Mouse (Mus musculus): ENCODE measurements around the gene Olfr1058.

Gene Olfr1058

DNA sequence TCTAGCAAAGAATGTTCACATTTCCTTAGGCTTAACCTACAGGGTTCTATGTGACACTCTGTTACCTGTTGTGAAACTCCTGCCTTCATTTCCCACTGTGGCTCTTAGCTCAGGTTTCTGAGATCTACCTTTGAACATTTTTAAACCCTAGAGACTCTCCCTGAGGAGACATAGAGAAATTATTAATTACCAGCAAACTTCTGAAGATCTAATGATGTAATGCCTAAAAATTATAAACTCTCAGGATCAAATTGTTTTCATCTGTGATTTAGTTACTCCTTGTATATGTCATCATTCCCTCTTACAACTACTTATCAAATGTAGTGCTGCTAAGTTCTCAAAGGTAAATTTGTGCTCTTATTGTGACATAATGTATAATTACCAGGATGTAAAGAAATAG, at the start of gene Olfr1058:
TSS of gene Olfr1058 (minus strand) at position 101 of the 400 bp plus-strand sequence.

DNA sequence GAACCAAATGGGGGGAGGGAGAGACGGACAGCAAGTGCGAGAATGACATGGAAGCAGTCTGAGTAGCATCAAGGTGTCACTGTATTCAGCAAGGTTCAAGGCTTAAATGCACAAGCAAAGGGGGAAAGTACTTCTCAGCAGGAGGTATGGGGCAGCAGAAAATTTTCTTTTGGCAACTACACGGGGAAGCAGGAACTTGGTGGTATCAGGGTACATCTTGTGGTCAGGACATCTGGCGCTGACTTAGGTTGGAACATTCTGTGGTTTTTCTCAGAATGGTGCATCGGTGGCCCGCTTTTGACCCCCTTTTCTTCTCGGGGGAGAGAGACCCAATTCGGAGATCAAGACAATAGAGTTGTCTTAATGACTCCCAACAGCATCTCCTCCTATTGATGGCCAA, 40.1 kb upstream of the Olfr1058 start:
- 84% methylated on average over 8 of the region's 8 CpGs for WGBS

DNA sequence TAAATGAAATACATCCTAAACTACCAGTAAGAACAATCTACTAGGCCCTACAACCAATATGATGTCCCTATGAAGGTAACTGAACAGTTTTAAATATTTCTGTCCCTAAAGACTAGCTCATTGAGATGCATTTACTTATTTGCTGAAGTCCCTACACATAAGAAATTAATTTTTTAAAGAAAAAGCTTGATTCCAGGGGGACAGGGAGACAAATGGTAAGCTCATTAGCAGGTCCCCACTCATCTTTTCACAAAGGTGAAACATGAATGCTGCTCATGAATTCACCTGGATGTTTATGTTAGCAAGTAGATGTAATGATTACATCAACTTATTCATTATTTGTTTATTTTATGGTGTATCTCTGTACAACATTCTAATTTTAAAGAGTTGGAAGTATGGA, 38.3 kb upstream of the Olfr1058 start, which contains the start of gene Olfr1062:
TSS of gene Olfr1062 (minus strand) at position 101 of the 400 bp plus-strand sequence.

DNA sequence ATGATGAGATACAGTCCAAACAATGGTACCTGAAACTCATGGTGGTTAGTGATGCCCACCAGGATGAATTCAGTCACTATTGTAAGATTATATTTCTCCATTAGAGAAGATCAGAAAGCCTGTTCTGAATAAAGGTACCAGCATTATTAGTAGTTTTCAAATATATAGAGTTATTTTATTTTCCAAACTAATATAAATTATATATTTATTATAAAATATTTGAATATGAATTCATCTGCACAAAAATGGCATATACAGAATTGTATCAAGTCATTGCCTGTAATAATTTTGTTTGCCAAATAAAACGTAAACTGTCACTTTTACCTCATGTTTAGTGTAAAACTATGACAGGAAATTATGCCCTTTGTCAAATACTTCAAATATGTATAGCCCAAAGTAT, 25.6 kb upstream of the Olfr1058 start, which contains the start of gene Olfr1061:
TSS of gene Olfr1061 (minus strand) at position 101 of the 400 bp plus-strand sequence.
- 83% methylated on average over 1 of the region's 1 CpGs for WGBS

DNA sequence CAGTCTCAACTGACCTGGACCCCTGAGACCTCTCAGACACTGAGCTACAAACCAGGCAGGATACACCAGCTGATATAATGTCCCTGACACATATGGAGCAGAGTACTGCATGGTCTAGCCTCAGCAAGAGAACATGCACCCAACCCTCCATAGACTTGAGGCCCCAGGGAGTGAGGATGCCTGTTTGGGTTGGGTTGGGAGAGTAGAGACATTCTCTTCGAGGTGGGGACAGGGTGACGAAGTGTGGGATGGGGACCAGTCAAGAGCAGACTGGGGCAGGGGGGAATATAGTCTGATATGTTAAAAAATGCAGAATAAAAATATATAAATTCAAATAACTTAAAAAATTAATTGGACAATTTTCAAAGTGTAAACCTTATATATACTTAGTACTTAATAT, 6.8 kb upstream of the Olfr1058 start:
- WGBS: 94% methylated on average over 2 of the region's 2 CpGs

DNA sequence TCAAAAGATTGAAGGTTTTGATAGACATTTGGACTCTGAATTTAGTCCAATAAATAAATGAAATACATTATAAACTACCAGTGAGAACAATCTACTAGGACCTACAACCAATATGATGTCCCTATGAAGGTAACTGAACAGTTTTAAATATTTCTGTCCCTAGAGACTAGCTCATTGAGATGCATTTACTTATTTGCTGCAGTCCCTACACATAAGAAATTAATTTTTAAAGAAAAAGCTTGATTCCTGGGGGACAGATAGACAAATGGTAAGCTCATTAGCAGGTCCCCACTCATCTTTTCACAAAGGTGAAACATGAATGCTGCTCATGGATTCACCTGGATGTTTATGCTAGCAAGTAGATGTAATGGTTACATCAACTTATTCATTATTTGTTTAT, 10.1 kb downstream of the Olfr1058 start, which contains the start of gene Olfr1057:
TSS of gene Olfr1057 (minus strand) at position 101 of the 400 bp plus-strand sequence.

DNA sequence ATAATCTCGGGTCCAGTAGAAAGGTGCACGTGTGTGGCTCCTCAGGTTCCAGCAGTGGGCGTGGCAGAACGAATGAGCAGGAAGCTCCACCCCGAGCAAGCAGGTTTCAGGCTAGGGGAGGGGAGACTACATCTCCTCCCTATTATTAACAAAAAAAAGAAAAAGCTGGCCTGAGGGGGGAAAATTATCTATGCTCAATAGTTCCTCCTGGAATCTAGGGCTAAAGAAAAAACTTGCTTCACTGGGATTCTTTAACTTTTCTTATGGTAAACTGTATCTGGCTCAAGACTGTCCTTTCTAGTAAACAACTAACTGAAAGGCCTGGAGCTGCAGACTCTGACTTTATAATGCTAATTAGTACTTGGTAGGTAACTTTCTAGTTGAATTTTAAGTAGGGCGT, 22.0 kb downstream of the Olfr1058 start:
- WGBS: 88% methylated on average over 2 of the region's 6 CpGs

DNA sequence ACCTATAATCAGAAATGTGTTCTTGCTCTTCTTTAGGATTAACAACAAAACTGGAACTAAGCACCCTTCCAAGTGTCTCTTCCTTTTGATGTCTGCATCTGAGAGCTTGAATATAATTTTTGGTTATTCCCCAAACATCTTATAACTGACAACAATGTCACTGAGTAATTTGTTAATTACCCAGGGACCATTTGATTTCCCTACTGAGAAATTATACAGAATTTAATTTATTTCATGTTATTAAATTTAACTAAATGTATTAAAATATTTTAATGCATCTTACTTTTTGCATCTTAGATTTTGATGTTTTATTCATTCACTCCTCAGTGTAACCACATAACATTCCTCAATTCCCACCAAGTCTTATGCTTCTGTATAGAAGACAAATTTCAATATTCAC, 26.0 kb downstream of the Olfr1058 start, which contains the start of gene Olfr1056:
TSS of gene Olfr1056 (minus strand) at position 101 of the 400 bp plus-strand sequence.

DNA sequence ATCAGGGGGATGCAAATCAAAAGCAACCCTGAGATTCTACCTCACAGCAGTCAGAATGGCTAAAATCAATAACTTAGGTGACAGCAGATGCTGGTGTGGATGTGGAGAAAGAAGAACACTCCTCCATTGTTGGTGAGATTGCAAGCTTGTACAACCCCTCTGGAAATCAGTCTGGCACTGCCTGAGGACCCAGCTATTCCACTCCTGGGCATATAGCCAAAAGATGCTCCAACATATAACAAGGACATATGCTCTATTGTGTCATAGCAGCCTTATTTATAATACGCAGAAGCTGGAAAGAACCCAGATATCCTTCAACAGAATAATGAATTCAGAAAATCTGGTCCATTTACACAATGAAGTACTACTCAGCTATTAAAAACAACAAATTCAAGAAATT, 36.6 kb downstream of the Olfr1058 start:
- 47% methylated on average over 1 of the region's 1 CpGs for WGBS

DNA sequence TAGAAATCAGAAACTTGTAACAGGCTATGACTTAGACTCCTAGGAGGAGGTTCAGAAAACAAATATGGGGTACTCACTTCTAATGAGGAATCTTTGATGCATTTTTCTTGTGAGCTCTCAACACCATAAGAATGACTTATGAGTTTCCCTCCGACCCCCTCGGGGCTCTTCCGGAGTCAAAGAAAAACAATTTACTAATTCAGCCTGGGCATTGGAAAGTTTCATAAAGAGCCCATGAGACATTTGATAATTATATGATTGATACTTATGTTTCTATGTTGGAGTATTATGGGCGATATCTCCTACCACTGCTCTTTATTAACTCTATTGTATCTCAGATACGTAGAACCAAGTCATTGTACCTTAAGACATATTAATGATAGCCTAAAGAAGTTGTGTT, 38.2 kb downstream of the Olfr1058 start, which contains the start of gene Olfr1055:
TSS of gene Olfr1055 (minus strand) at position 101 of the 400 bp plus-strand sequence.
- WGBS: 94% methylated on average over 5 of the region's 5 CpGs

DNA sequence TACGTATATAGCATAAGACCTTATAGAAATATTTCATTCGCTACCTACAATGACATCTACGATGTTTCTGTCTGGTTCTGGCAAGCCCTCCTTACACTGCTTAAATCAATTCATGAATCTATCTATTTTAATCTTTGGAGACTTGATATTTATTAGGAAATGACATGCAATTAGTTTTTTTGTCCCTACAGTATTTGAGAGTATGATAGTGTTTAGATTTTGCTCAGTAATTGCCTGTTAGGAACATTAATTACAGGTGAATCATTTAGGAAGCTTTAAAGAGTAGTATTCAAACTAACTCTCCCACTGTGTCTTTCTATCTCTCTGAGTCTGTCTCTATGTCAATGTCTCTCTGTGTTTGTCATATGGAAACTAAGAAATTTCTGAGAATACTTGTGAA, 53.0 kb downstream of the Olfr1058 start, which contains the start of gene Olfr1054:
TSS of gene Olfr1054 (minus strand) at position 101 of the 400 bp plus-strand sequence.
- 88% methylated on average over 3 of the region's 3 CpGs for WGBS
